Mouse (Mus musculus) regulatory T cell (primary cell): Measurements from ENCODE around the gene Fdx1.

Experiments
- in situ Hi-C: fragments of 300-600 bp; cut with MboI, MseI; formaldehyde crosslinking; loops from one replicate; pipeline ENCODE4 v1.15.1; 2025; ENCODE audit warnings: high pct_unique_total_duplicates

The Fdx1 gene

DNA sequence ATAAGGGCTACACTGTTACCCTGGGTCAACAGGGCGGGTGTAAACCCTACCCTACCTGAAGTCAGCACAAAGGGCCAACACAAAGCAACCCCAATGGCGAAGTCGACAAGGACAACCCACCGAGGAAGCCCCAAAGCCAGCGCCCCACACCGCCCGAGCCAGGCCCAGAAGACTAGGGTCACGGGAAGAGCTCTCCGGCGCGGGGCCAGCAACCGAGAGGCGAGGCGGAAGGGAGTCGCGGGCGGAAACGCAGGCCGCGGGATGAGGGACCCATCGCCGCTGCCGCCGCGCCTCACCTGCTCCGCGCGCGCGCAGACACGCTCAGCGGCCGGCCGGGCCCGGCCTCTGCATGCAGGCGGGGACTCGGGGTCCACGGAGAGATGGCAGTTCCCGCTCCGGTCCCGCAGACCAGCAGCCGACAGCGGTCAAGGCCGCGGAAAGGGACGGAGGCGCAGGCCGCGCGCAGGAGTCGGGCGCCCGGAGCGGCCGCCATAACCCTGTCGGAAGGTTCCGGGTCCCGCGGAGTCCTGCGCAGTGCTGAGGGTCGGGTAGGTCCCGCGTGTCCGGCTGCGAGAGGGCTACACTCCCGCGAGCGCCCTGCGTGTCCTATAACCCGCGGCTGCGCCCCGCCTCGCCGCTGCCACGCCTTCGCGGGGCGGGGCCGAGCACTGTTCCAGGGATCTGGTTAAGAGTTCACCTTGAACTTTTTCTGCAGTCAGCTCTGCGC, at the start of gene Fdx1:
Fdx1 (minus strand) TSS at position 582 of the 727 bp plus-strand sequence.
- in situ Hi-C loops, result no loop called here

DNA sequence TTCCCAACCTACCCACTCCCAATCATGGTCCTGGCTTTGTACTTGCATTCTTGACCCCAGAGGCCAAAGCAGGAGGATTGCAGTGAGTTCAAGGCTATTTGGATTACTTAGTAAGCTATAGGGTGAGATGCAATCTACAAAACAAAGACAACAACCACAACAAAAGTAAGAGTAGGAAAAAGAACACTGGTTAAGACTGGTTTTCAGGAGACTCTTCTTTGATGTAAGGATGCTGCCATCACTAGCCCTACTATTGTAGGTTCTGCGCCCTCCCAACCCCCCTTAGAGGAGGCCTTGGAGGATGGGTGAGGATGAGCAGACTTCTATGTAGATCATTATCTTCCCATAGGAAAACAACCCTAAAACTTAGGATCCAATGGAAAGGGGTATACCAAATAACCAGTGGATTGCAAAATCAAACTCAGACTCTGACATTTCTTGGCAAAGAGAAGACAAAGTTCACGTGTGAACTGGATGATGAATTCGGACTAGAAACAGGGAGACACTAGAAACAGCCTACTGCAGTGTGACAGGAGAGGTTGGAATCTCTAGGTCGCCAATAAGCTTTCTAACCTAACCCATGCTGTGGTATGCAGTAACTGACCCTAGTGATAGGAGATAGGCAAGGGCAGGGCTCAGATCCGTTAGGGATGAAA, 49.6 kb upstream of the Fdx1 start:
- in situ Hi-C loops, result no loop called here

DNA sequence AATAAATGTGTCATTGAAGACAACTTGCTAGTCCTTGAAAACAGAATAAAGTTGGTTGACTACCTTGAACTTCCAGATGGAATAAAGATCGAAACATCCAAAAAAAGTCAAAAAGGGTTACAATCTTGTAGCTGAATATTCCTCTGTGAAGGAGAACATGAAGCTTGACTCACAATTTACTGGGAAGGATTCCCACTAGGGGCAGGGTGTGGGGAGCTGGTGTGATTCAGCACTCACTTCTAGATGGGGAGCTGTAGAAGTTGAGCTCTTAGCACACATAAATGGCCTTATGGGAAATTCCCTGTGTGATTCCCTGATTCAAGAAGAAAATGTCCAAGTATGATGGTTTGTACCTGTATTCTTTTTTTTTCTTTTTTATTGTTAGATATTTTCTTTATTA, 49.0 kb upstream of the Fdx1 start:
- in situ Hi-C loops, result no loop called here

DNA sequence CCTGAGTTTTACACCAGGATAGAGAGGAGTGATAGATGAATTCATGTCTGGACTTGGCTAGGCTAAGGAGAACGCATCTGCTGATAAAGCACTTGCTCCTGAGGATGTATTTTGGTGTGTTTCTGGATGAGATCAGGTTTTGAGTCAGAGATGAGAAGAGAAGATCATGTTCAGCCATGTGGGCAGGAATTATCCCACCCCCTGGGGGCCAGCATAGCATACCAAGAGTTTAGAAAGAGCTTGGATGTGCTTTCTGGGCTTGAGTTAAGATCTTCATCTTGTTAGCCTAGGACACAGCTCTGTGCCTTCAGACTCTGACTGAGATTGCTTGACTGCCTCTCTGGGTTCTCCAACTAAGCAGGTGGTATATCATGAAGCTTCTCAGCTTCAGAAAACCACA, 45.2 kb upstream of the Fdx1 start:
- in situ Hi-C loops, result no loop called here

DNA sequence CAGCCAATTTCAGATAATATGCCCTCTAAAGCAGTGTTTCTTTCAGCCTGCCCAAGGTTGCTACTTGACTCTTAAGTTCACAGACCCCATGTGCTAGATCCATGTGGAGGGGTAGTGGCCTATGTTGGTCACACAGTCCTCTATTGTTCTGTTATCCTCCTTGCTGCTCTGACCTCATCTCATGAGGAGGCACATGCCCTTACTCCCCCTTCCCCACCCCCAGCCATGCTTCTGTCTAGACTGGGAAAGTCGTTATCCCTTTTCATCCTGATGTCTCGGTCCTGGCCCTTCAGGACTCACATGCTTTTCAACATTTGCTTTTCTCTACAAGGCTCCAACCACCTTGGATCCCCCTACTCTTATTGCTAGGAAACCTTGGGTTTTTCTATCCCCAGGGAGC, 44.0 kb upstream of the Fdx1 start:
- in situ Hi-C loops, result no loop called here

DNA sequence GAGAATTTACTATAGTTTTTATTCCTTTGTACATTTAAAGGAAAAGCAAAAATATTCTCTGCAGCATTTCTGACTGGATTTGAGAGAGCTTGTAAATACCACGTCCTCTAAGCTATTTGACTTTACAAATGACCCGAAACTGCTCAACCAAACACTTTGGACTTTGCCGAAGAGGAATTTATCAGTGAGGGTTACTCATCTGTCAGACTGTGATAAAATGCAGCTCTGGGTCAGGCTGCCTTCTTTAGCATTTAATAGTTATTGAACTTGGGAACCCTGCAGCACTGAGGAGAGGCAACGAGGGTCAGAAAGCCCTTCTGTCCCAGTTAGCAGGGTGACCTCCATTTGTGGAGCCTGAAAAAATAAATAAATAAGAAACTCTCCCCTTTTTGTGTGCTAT, 40.1 kb upstream of the Fdx1 start:
- in situ Hi-C loops, result no loop called here

DNA sequence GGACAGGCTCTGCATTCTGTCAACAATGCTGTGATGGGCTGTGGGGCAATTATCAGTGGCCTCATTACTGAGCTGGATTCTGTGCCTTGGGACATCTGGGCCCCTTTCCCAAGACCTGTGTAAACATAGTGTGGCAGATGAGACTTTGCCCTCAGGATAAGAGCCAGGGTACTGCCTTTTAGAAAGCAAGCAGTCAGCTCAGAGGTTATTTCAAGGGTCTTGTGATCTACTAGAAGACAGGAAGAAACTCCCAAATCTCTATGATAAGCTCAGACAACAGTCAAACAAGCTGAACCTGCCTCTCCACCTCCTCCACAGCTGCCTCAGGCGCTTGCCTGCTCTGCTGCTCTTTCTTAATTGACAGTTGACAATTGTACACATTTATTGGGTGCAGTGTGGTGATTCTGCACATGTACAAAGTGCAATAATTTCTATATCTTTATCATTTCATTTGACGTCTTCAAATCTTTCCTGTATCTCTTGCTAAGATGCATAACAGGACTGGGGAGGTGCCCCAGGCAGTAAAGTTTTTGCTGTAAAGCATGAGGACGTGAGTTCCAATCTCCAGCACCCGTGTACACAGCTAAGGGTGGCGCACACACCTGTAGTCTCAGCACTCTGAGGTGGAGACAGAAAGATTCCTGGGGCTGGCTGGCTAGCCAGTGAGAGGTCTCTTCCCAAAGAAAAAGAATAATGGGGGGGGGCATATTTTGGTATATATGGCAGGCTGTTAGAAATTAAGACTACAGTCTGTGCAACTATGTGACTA, 32.2 kb upstream of the Fdx1 start:
- in situ Hi-C loops, result loop anchor here (5.0 kb wide), 1 partner anchor 47 kb away; no protein-coding TSS in a partner anchor

DNA sequence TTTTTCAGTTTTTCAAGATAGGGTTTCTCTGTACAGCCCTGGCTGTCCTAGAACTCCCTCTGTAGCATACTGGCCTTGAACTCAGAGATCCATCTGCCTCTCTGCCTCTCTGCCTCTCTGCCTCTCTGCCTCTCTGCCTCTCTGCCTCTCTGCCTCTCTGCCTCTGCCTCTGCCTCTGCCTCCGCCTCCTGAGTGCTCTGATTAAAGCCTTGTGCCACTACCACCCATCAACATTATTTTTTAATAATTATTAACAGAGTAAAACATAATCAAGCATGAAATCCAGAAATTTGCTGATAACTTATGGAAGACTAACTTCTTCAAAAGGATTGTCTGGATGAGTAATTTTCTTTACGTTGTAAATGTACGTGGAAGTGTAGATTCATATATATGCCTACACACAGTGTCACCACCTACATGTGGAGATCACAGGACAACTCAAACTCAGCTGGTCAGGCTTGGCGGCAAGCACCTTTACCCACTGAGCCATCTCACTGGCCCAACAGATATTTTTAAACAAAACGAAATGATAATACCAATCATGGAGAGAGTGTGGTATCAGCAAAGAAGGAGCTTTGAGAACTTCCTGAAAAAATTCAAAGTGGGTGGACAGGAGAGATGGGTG, 31.4 kb upstream of the Fdx1 start:
- in situ Hi-C loops, result loop anchor here (5.0 kb wide), 2 partner anchors 48 to 113 kb away; no protein-coding TSS in a partner anchor

DNA sequence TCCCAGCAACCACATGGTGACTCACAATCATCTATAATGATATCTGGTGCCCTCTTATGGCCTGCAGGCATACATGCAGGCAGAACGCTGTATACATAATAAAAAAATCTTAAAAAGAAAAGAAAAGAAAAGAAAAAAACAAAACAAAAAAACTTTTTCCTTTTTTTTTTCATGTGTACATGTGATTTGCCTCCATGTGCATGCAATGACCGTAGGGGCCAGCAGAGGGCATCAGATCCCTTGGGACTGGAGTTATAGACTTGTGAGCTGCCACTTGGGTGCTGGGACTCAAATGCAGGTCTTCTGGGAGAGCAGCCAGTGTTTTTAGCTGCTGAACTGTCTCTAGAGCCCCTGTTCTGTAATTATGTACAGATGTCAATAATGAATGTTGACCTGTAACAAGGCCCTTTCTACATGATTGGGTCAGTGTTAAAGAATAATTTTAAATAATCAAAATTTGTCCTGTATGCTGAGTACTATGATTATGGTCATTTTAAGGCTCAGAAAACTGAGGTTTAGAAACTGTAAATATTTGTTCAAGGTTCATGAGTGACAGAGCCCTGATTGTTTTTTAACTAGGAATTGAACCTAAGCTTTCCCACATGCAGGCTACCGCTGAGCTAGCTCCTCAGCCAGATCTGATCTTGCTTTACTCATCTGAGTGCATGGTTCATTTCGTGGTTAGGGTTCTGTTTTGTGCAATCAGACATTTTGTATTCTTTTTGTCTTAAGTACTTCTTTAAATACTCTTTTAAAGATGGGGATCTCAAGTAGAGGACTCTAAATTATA, 30.3 kb upstream of the Fdx1 start:
- in situ Hi-C loops, result loop anchor here (5.0 kb wide), 1 partner anchor 114 kb away; no protein-coding TSS in a partner anchor

DNA sequence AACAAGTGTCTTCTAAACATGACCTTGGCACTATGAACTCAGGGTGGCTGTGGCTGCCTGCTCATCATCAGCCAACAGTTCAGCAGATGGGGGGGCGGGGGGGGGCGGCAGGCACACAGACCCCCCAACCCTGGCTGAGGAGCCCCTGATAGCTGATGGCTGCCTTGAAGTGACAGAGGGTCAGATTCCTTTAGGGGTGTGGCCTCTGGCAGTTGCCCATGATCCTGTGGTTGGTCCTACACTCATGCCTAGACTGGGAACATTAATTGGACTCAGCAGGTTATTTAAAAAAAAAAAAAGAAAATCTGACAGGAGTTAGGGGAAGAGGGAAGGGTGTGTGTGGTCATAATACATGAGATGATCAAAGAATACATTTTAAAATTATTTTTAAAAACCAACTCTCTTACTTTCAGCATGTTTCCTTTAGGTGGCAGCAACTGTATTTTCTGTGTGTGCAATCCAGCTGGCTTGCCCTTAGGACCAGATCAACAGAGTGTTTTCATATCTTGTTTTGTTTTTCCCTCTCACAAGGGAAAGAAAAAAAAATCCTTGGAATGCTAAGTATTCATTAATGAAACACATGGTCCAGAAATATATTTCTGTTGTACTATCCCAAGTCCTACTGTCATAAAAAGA, 28.0 kb upstream of the Fdx1 start:
- in situ Hi-C loops, result loop anchor here (5.0 kb wide), 1 partner anchor 116 kb away; no protein-coding TSS in a partner anchor

DNA sequence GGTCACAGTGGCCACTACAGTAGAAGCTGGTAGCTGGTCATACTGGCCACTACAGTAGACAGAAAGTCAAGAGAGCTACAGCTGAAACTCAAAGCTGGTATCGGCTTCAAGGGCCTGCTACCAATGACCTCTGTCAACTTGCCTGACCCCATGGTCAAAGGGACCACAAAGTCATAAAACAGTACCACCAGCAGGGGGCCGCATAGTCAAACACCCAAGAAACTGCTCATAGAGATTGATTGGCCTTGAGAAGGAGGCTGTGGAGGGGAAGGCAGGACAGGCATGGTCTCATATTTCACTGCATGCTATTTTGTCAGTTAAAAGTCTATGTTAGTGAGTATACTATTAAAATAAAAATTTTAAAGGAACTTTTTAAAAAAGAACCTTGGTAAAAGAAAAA, 27.5 kb upstream of the Fdx1 start:
- in situ Hi-C loops, result loop anchor here (5.0 kb wide), 1 partner anchor 116 kb away; no protein-coding TSS in a partner anchor

DNA sequence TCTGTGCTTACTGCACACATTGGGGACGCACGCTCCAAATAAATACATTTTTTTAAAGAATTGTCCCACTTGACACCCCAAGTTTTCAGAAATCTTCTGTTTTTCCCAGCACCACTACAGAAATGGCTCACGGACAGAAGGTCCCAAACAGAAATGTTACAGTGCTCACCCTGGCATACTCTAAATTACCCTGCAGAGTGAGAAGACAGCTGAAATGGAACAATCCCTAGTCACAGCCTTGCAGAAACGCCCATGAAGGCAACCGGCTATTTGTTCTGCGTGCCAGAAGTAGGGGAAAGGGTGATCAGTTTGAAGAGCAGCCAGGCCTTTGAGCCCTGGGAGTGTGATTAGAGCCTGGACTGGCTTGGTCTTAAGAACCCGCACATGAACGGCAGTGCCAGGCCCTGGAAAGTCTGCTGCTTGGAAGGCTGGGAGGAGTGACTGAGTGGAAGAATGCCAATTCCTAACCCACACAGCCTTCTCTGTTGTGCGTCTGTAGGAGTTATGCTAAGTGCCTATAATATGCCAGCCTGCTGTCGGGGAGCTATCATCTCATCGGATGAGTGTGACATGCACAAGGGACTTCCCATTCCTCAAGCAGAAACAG, 22.2 kb upstream of the Fdx1 start:
- in situ Hi-C loops, result loop anchor here (5.0 kb wide), 1 partner anchor 182 kb away; the partner anchor contains the start of gene Zc3h12c

DNA sequence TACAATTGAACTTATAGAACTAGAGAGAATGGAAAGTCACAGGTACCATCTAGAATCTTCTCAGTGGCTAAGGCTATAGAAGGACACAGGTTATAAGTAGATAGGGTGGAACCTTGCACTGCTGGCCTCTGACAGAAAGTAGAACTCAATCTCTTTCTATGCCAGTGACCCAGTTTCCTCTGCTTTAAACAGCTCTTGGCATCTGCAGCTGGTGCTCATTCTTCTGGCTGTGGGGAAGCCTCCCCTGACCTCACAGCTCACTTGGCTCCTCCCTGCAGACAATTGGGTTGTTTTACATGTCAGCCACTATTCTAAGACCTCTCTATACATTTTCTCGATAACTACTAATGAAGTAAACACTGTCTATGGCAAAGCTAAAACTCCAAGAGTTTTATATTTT, 17.8 kb upstream of the Fdx1 start:
- in situ Hi-C loops, result no loop called here

DNA sequence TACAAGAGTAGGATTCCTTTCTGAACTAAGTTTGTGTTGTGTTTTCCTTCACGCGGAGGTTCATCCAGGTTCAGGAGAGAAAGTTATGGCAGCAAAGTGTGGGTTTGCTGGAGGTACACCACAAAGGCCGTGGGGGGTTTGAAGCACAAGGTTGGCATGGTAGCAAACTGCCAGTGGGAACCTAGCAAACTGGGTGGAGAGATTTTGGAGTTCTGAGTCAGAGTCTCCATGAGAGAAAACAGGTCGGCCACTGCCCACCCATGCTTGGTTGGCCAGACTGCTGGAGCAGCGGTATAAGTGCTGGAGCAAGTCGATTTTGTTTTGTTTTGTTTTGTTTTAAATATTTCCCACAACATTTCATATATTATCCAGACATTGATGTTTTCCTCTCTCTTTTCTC, 15.9 kb upstream of the Fdx1 start:
- in situ Hi-C loops, result no loop called here

DNA sequence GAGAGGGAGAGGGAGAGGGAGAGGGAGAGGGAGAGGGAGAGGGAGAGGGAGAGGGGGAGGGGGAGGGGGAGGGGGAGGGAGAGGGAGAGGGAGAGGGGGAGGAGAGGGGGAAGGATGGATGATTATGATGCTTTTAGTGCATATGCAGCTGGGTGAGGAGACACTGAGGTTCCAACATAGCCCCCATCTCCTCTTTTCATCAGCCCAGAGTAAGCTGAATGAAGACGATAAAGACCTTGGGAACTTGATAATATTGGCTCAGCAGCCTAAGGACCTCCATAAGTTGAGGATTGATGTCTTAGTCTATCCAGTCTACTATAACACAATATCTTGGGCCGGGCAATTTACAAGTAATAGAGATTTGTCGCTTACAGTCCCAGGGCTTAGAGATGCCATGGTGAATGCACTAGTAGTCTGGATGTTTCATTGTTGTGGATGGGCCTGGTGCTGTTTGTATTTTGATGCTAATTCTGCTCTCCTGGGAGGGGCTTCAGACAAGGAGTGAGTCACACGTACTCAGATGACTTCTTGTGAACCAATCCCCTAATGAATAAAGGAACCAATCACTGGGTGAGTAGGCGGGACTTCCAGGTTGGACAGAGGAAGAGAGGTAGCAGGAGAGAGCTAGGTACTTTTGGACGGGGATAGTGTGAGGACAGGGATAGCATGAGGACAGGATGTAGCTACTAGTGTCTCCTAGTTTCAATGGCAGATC, 15.3 kb upstream of the Fdx1 start:
- in situ Hi-C loops, result no loop called here

DNA sequence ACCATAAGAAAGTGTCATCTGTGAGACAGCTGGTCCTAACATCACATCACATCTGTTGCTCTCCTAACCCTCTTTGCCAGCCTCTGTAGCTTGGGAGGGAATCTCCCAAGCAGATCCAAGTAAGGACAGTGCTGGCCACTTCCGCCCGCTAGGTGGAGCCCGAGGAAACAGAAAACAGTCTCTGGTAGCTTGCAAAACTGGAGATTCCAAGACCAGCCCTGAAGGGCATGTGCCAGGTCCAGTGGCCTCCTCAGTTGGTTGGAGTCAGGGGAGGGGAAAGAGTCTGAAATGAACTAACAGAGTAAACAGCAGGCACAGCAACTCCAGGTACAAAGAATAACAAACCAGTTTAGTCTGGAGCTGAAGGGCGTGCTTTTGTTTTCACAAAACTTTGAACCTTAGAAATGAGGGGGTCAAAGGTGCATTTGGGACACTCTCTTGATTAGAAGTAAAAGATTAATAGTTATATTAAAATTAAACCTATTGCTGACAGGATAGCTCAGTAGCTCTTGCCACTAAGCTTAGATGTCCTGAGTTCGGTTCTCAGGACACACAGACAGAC, 14.2 kb upstream of the Fdx1 start:
- in situ Hi-C loops, result no loop called here

DNA sequence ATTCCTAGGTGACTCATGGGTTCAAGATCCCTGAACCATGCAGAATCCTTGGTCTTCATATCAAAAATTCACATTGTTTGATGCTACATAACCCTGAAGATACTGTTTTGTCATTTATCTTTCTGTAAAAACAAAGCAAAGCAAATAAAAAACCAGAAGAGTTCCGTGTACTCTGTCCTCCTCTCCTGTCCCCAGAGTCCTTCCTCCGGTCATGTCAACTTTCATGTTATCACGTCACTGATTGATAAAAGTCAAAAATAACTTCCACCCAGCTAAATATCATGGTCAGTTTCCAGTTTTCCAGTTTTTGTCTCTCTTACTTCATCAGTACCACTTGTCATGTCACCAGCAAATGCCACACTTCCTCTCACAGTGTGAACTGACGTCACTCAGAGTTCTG, 11.5 kb upstream of the Fdx1 start:
- in situ Hi-C loops, result no loop called here

DNA sequence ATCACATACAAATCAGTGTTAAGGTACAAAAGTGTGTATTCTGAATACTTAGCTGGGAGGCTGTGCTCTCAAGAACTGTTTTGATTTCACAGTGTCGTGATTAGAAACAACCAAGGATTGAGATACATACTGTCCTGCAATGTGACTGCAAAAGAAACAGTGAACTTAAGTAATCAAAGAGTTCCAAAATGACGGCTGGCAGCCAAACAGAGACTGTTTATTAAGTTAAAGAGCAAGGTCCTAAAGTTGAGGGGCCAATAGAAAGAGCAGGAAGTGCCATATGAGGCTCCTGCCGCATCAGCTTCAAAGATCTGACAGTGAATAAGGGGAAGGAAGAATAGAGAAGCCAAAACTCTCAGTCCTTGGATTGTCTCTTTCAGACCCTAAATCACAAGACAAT, 10.5 kb upstream of the Fdx1 start:
- in situ Hi-C loops, result no loop called here

DNA sequence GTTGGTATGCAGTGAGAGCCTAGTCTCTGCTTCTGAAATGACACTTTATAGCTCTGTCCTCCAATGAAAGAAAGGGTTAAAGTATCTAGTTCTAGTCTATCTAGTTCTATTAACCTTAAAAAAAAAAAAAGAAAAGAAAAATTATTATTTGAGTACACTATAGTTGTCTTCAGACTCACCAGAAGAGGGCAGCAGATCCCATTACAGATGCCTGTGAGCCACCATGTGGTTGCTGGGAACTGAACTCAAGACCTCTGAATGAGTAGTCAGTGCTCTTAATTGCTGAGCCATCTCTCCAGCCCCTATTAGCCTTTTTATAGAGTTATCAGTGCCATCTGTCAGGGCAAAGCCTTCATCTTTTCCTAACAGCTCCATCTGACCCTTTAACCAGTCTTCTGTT, 3.0 kb upstream of the Fdx1 start:
- in situ Hi-C loops, result no loop called here
